Mouse (Mus musculus) right cerebral cortex, postnatal 36 days (tissue): ENCODE measurements at regions not wholly inside any gene's neighbourhood (a gene's known extent, or its start where the extent isn't known, plus 50 kb on each side); places are given as distances from the start of the nearest gene placed in this dataset.
A peak's percentile ranks its signal among the peaks of the same experiment; 100 is the strongest.

Experiments
- DNase-seq, 2 experiments: peaks; one replicate each; pipeline ENCODE4 v3.0.0; 2022; ENCODE audit warnings: low spot score in 2 of 2, mixed read lengths in 1 of 2

GRCm38 (mm10) chr1:38739018-38739417 lies 74.3 kb upstream of the Aff3 start:
- DNase-seq, result no peak

- DNase-seq, result no peak
Measured at GRCm38 (mm10) chr1:38735768-38736167, 71.0 kb upstream of the Aff3 start.

GRCm38 (mm10) chr1:38733201-38733600 lies 68.4 kb upstream of the Aff3 start:
- no peak for DNase-seq

GRCm38 (mm10) chr1:38729977-38730782 lies 65.4 kb upstream of the Aff3 start:
- DNase-seq, result peak; percentile 5 to 18

- DNase-seq, result no peak
Measured at GRCm38 (mm10) chr1:38725805-38726204, 61.0 kb upstream of the Aff3 start.

- DNase-seq, result no peak
Measured at GRCm38 (mm10) chr1:38724631-38725030, 59.9 kb upstream of the Aff3 start.

- DNase-seq, result no peak
Measured at GRCm38 (mm10) chr1:38722155-38722554, 57.4 kb upstream of the Aff3 start.

GRCm38 (mm10) chr1:38720287-38720686 lies 55.5 kb upstream of the Aff3 start:
- no peak for DNase-seq

GRCm38 (mm10) chr1:38715621-38716020 lies 50.9 kb upstream of the Aff3 start:
- DNase-seq, result no peak
